In genomic region chr15:84609825-84610442, GRCm38 (mm10) we compare ENCODE assay signal across 13 mouse cellular contexts. TPM values are rescaled to one million over a fixed set of nuclear protein-coding genes. Genes with fewer than 3 reads are reported as not detected.
DNase-seq lines count a peak whose midpoint lies in the region; ATAC-seq lines count a peak whose summit lies in the region.
"Had no signal": no experiment of that assay in that cellular context is flagged by ENCODE, and none has a peak within 500 bp of the region (broad histone marks: within the 10 kb centered on the region; RNA-seq: fewer than 3 reads in every experiment).

No protein-coding gene starts in this region.

- peaks cover 26% of the 10 kb centered on the region for H3K4me1 ChIP-seq in midbrain, embryonic 12.5 days
- H3K4me1 ChIP-seq in midbrain, embryonic 14.5 days (ENCODE audit: control insufficient read depth, insufficient read depth, low read length), result peaks cover 9% of the 10 kb centered on the region

- no peak for DNase-seq in midbrain, embryonic 14.5 days
- DNase-seq in frontal cortex, postnatal 36 days (ENCODE audit: low spot score in 2 of 2), result peak; percentile 70 to 71
- peak; percentile 43 for DNase-seq in thymus, postnatal 14 days
- no peak for DNase-seq in urinary bladder, postnatal 10 days (ENCODE audit: low spot score)
- DNase-seq in gastrocnemius, postnatal 14 days, result no peak
- DNase-seq in cerebellum, adult 18-20 months, result no peak
- DNase-seq: adrenal gland, adult 2 months; cerebellum, postnatal 14 days; kidney, postnatal 25 days; lung, adult 2 months had no signal

- 0 out of 2 replicates have a peak, but pooled peaks cover 5% of the 10 kb centered on the region for H3K9me3 ChIP-seq in midbrain, embryonic 12.5 days
- no peaks in the 10 kb centered on the region for H3K9me3 ChIP-seq in midbrain, embryonic 14.5 days (ENCODE audit: control insufficient read depth, low read length)

- no peak overlapping the region for H3K9ac ChIP-seq in midbrain, embryonic 12.5 days (replicated peaks)
- H3K9ac ChIP-seq in midbrain, embryonic 14.5 days (replicated peaks; ENCODE audit: low read length), result no peak overlapping the region

- no peak overlapping the region for H3K4me2 ChIP-seq in midbrain, embryonic 12.5 days (replicated peaks)
- H3K4me2 ChIP-seq in midbrain, embryonic 14.5 days (ENCODE audit: low read length), result no peak overlapping the region

- no peaks in the 10 kb centered on the region for H3K36me3 ChIP-seq in midbrain, embryonic 12.5 days
- H3K36me3 ChIP-seq in midbrain, embryonic 14.5 days (ENCODE audit: control insufficient read depth, insufficient read depth, low read length), result no peaks in the 10 kb centered on the region

- WGBS in midbrain, embryonic 12.5 days, result 66% methylated on average over 15 of the region's 15 CpGs
- 62% methylated on average over 15 of the region's 15 CpGs for WGBS in midbrain, embryonic 14.5 days

- peak overlapping the region; percentile 1; the same call in 1 of the 2 replicates for H3K27ac ChIP-seq in midbrain, embryonic 12.5 days (replicated peaks)
- no peak overlapping the region for H3K27ac ChIP-seq in midbrain, embryonic 14.5 days (replicated peaks; ENCODE audit: low read depth, low read length)

- peaks cover 31% of the 10 kb centered on the region for H3K27me3 ChIP-seq in midbrain, embryonic 12.5 days
- H3K27me3 ChIP-seq in midbrain, embryonic 14.5 days (ENCODE audit: control insufficient read depth, insufficient read depth, low read length), result peaks cover 2% of the 10 kb centered on the region; the same call in 1 of the 2 replicates

- intact Hi-C loops in gastrocnemius, postnatal 14 days (cut with DNase I; ENCODE audit: low total_unique reads), result loop anchor here (5.0 to 10.0 kb wide), 3 partner anchors 65 to 353 kb away; no protein-coding TSS in a partner anchor

- ATAC-seq in midbrain, embryonic 12.5 days (ENCODE audit: low FRiP score, low read depth), result no peak
- ATAC-seq in midbrain, embryonic 14.5 days (ENCODE audit: low FRiP score, low TSS enrichment), result no peak
- peak; percentile 30; the same call in 1 of the 2 replicates for ATAC-seq in neutrophil, adult 5-6 weeks (ENCODE audit: extremely low read depth, insufficient number of reproducible peaks, low FRiP score, poor library complexity, severe bottlenecking)
- ATAC-seq: forebrain, embryonic 16.5 days had no signal

- H3K4me3 ChIP-seq in midbrain, embryonic 12.5 days, result no peak overlapping the region
- no peak overlapping the region for H3K4me3 ChIP-seq in midbrain, embryonic 14.5 days (replicated peaks; ENCODE audit: low read depth, low read length)

RNA-seq across cellular contexts. Expression of gene Rtl6, which starts 52.3 kb away (rescaled TPM):
- 51.7 and 52.4 TPM in 2 replicates for polyA plus RNA-seq in midbrain, embryonic 12.5 days (2016; fragmentation: Nextera tagmentation; extraction: Ambion mirVana)
- 41.2 and 43.2 TPM in 2 replicates for polyA plus RNA-seq in midbrain, embryonic 14.5 days (2014; fragmentation: Nextera tagmentation; extraction: Ambion mirVana)
- 6.4 and 6.6 TPM in 2 replicates for total RNA-seq in neutrophil, adult 5-6 weeks (2017)
- total RNA-seq in gastrocnemius, postnatal 14 days (2021), result 1 to 10 TPM; 3.7 to 4.9 TPM

RNA-seq across cellular contexts. Expression of gene Prr5, which starts 59.5 kb away (rescaled TPM):
- 11.1 and 13.9 TPM in 2 replicates for polyA plus RNA-seq in midbrain, embryonic 12.5 days (2016; fragmentation: Nextera tagmentation; extraction: Ambion mirVana)
- polyA plus RNA-seq in midbrain, embryonic 14.5 days (2014; fragmentation: Nextera tagmentation; extraction: Ambion mirVana), result 19.5 and 19.9 TPM in 2 replicates
- total RNA-seq in neutrophil, adult 5-6 weeks (2017), result 28.9 and 29.6 TPM in 2 replicates
- total RNA-seq in gastrocnemius, postnatal 14 days (2021), result 1 to 10 TPM; 7.3 to 8.5 TPM

Comparison
In these comparisons a context has a peak if more than half of its experiments do, and no peak if none do; other contexts are left out.
1. DNase-seq: peak in frontal cortex, postnatal 36 days (2 of 2) and thymus, postnatal 14 days (single experiment); none in midbrain, embryonic 14.5 days (single experiment), urinary bladder, postnatal 10 days (single experiment), gastrocnemius, postnatal 14 days (single experiment) and cerebellum, adult 18-20 months (0 of 2).